Mouse (Mus musculus): ENCODE results near the gene Ankk1. TPM values are rescaled to one million over a fixed set of nuclear protein-coding genes. Genes with fewer than 3 reads are reported as not detected.

Gene Ankk1
- 0.06 and 0.07 TPM in 2 replicates for polyA plus RNA-seq (2012; rRNA removed)

DNA sequence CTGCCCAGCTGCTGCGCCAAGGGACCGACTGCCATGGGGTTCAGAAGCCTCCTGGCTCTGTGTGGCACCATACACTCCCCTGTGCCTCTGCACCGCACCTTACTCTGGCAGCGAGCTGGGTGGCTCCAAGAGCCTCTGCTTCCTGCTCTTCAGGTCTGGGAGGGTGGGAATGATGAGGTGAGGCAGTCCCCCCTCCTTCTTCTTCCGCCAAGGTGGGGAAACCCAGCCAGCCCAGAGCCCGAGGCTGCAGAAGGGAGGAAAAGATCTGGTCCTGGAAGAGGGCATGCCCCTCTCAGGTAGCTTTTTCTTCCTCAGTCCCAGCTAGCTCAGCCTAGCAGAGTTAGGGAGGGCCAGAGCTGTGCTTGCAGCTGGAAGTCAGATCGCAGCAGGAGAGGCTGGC is at the start of gene Ankk1:
TSS of gene Ankk1 (minus strand) at position 101 of the 400 bp plus-strand sequence.
- TF ChIP-seq CTCF (IDR thresholded peaks at IDR 0.05; ENCODE audit: borderline replicate concordance, extremely low read depth, insufficient read depth, insufficient read length) (no peak), POLR2A (IDR thresholded peaks at IDR 0.05; ENCODE audit: borderline replicate concordance, extremely low read depth, insufficient read depth, insufficient read length, poor library complexity, severe bottlenecking) (no peak)
- no peak for DNase-seq (ENCODE audit: low read depth)

DNA sequence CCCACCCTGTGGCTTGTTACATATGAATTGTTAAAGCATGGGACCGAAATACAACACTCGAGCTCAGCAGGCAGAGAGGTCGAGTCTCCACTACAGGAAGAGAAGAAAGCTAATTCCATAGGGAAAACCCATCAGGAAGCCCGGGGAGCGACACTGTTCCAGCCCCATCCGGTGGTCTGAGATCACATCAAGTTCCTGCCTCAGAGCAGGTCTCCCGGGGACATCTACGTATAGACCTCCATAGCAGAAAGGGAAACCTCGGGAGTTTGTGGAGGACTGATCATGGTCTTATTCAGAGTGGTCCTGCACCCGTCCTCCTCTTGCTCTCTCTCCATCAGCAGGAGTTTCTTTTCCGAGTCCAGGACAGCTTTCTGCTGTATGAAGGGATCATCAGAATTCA is 45.3 kb upstream of the Ankk1 start:
- TF ChIP-seq CTCF (IDR thresholded peaks at IDR 0.05; ENCODE audit: borderline replicate concordance, extremely low read depth, insufficient read depth, insufficient read length): no peak
- TF ChIP-seq POLR2A (IDR thresholded peaks at IDR 0.05; ENCODE audit: borderline replicate concordance, extremely low read depth, insufficient read depth, insufficient read length, poor library complexity, severe bottlenecking): no peak
- DNase-seq (ENCODE audit: low read depth): no peak

DNA sequence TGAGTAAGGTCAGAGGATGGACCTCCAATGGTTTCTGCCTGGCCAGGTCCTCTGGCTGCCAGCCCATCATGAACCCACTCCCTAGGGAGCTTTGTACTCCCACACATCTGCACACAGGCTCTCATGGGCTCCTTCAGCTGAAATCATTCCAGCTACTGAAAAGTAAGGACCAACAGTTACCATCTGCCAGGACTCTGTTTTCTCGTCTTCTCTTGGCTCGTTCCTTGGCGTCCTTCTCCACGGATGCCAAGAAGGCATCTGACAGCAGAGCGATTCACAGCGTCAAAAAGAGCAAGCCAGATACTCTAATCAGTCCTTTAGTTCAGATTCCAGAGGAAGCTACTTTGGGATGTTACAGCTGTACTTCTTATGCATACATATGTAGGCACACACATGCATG is 44.1 kb upstream of the Ankk1 start:
- TF ChIP-seq POLR2A (IDR thresholded peaks at IDR 0.05; ENCODE audit: borderline replicate concordance, extremely low read depth, insufficient read depth, insufficient read length, poor library complexity, severe bottlenecking) (no peak), CTCF (IDR thresholded peaks at IDR 0.05; ENCODE audit: borderline replicate concordance, extremely low read depth, insufficient read depth, insufficient read length) (no peak)
- peak; percentile 67 for DNase-seq (ENCODE audit: low read depth)

DNA sequence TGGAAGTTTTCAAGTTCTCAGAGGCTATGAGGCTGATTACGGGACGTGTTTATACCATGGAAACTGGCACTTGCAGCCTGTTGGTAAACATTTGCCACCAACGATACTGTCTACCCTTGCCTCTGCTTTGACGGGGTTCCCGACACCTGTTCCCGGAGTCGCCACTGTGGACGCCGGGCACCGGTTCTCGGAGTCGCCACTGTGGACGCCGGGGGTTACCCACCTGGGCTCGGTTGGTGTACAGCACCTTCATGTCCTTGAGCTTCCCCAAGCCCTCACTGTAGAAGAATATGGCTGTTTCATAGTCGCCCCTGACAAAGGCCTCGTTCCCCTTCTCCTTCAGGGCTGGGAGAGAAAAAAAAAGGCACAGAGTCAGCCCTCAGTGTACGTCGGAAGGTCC is 43.2 kb upstream of the Ankk1 start:
- TF ChIP-seq POLR2A (IDR thresholded peaks at IDR 0.05; ENCODE audit: borderline replicate concordance, extremely low read depth, insufficient read depth, insufficient read length, poor library complexity, severe bottlenecking) (no peak), CTCF (IDR thresholded peaks at IDR 0.05; ENCODE audit: borderline replicate concordance, extremely low read depth, insufficient read depth, insufficient read length) (no peak)
- DNase-seq (ENCODE audit: low read depth): no peak

DNA sequence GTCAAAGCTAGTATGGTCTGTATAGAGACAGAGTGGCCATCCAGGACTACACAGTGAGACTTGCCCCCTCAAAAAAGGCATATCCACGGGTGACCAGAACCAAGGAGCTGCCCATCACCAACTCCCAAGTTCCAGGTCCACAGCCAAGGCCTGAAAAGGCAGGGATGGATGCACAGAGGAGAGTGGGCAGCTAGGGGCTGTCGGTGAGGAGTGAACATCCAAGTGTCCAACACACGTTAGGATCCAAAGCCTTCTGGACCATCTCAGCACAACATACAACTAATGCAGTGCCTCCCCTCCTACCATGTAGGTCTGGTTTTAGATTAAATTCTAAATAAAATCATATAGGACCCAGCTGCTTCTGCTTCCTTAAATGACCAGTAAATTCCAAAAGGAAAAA is 29.3 kb upstream of the Ankk1 start:
- no peak for DNase-seq (ENCODE audit: low read depth)
- no peak for TF ChIP-seq CTCF (IDR thresholded peaks at IDR 0.05; ENCODE audit: borderline replicate concordance, extremely low read depth, insufficient read depth, insufficient read length)
- TF ChIP-seq POLR2A (IDR thresholded peaks at IDR 0.05; ENCODE audit: borderline replicate concordance, extremely low read depth, insufficient read depth, insufficient read length, poor library complexity, severe bottlenecking): no peak

DNA sequence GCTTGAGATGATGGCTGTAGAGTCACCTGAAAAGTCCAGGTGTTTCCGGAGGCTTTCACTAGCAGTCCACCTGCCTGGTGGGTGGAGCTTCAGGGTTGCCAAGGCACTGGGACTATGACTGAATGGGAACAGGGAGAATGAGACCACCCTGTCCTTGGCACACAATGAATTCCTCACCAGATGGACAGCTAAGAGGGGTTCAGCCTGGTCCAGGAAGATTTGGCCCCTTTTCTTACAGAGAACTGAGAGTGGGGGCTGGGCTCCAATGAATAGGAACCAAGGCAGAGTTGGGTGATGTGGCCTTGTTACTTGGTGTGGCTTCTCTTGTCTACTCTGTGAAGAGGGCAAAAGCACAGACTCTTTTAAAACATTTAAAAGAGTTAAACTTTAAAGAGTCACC is 25.6 kb upstream of the Ankk1 start:
- DNase-seq (ENCODE audit: low read depth): no peak
- no peak for TF ChIP-seq POLR2A (IDR thresholded peaks at IDR 0.05; ENCODE audit: borderline replicate concordance, extremely low read depth, insufficient read depth, insufficient read length, poor library complexity, severe bottlenecking)
- no peak for TF ChIP-seq CTCF (IDR thresholded peaks at IDR 0.05; ENCODE audit: borderline replicate concordance, extremely low read depth, insufficient read depth, insufficient read length)

DNA sequence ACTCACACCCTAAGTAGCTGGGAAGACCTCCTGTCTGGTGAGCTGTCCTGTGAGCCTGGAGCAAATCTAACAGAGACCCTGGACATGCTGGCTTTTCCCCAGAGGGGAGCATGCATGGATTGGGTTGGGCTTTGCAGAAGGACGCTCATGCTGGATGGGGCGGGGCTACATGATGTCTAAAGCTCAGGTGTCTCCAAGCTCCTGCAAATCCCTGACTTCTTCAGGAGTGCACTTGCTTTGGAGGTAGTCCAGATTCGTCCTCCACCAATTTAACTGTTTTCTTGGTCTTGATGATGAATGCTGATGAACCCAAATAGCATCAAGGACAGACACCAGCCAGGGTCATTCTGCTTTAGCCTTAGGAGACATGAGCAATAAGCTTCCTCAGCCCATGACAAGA is 23.7 kb upstream of the Ankk1 start:
- no peak for TF ChIP-seq CTCF (IDR thresholded peaks at IDR 0.05; ENCODE audit: borderline replicate concordance, extremely low read depth, insufficient read depth, insufficient read length)
- TF ChIP-seq POLR2A (IDR thresholded peaks at IDR 0.05; ENCODE audit: borderline replicate concordance, extremely low read depth, insufficient read depth, insufficient read length, poor library complexity, severe bottlenecking): no peak
- no peak for DNase-seq (ENCODE audit: low read depth)

DNA sequence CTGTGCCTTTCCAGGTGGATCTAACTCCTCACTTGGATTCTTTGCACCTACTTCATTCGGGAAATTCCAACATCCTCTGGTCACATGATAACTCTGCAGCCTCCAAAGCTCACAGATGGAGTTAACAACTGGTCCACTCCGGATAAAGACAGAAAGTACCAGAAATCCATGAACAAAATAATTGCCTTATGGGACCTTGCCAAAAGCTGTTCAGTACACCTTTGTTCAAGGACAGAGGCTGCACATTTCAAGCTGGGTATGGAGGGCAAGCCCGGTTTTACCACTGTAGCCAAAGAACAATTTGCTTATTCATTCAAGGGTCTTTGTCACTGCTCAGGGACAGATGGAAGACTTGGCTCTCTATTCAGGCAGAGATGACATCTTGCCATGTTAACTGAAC is 15.8 kb upstream of the Ankk1 start:
- TF ChIP-seq POLR2A (IDR thresholded peaks at IDR 0.05; ENCODE audit: borderline replicate concordance, extremely low read depth, insufficient read depth, insufficient read length, poor library complexity, severe bottlenecking) (no peak), CTCF (IDR thresholded peaks at IDR 0.05; ENCODE audit: borderline replicate concordance, extremely low read depth, insufficient read depth, insufficient read length) (no peak)
- DNase-seq (ENCODE audit: low read depth): peak; percentile 79

DNA sequence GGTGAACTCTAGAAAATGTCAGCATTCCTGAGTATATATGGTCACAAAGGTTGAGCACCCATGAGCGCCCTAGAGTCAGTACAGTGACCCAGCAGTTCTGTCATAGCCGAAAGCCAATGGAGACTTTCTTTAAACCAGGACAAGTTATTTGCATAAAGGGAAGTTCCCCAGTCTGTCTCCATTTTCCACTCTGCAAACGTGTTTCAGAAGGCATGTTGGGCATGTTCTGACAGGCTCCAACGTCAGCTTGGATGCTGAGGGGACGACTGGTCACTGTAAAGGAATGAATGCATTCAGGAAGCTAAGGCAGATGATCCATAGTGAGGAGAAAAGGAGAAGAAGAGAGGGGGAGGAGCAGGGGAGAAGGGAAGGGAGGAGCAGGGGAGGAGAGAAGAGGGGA is 657 bp upstream of the Ankk1 start:
- no peak for DNase-seq (ENCODE audit: low read depth)
- TF ChIP-seq CTCF (IDR thresholded peaks at IDR 0.05; ENCODE audit: borderline replicate concordance, extremely low read depth, insufficient read depth, insufficient read length) (no peak), POLR2A (IDR thresholded peaks at IDR 0.05; ENCODE audit: borderline replicate concordance, extremely low read depth, insufficient read depth, insufficient read length, poor library complexity, severe bottlenecking) (no peak)

DNA sequence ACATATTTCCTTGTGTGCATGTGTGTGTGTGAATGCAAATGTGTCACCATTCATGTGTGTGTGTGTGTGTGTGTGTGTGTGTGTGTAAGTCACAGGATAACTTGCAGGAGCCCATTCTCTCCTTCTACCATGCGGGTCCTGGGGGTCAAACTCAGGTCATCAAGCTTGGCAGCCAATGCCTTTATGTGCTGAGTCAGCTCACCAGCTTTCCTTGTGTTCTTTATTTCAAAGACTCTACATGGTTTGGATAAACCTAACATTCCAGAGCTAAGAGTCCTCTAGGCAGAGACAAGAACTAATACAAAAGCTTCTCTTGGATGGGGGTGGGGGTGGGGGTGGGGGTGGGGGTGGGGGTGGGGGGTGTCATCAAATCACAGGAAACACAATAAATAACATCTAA is 1.2 kb downstream of the Ankk1 start:
- no peak for TF ChIP-seq POLR2A (IDR thresholded peaks at IDR 0.05; ENCODE audit: borderline replicate concordance, extremely low read depth, insufficient read depth, insufficient read length, poor library complexity, severe bottlenecking)
- TF ChIP-seq CTCF (IDR thresholded peaks at IDR 0.05; ENCODE audit: borderline replicate concordance, extremely low read depth, insufficient read depth, insufficient read length): no peak
- no peak for DNase-seq (ENCODE audit: low read depth)

DNA sequence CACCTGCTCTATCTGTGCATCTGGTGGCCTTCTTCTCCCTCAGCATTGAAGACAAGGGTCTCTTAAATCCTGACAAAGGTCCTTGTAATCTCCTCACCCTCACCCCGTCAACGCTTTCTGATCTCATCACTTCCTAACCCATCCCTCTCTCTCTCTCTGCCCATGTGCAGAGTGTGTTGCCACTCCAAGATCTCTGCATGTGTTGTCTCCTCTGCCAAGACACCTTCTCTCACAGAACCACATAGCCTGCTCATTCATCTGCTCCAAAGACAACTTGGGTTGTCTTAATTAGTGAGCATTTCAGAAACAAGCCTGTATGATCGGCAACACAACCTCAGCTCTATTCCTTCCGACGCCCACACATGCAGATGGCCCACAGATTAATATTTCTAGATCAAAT is 3.0 kb downstream of the Ankk1 start:
- TF ChIP-seq CTCF (IDR thresholded peaks at IDR 0.05; ENCODE audit: borderline replicate concordance, extremely low read depth, insufficient read depth, insufficient read length) (no peak), POLR2A (IDR thresholded peaks at IDR 0.05; ENCODE audit: borderline replicate concordance, extremely low read depth, insufficient read depth, insufficient read length, poor library complexity, severe bottlenecking) (no peak)

DNA sequence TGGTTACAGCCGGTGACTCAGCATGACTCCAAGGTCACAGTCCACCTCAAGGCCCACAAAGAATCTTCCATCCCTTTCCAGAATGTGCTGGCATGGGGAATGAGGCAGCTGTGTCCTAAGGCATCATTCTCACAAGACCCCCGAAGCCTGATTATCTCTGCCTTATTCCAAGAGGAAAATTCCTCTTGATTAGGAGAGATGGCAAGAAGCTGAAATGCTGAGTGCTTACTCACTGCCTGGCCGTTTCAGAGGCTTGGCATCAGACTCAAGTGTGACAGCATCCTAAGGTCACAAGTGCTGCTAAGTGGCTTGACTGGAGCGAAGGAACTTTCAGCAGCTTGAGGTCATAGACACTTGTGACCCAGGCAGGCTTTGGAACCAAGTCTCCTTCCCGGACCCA is 16.2 kb downstream of the Ankk1 start:
- DNase-seq (ENCODE audit: low read depth): no peak
- TF ChIP-seq POLR2A (IDR thresholded peaks at IDR 0.05; ENCODE audit: borderline replicate concordance, extremely low read depth, insufficient read depth, insufficient read length, poor library complexity, severe bottlenecking): no peak
- no peak for TF ChIP-seq CTCF (IDR thresholded peaks at IDR 0.05; ENCODE audit: borderline replicate concordance, extremely low read depth, insufficient read depth, insufficient read length)

More for the DNA sequence above, 3.0 kb downstream of the Ankk1 start:
- no peak for DNase-seq (ENCODE audit: low read depth)

DNA sequence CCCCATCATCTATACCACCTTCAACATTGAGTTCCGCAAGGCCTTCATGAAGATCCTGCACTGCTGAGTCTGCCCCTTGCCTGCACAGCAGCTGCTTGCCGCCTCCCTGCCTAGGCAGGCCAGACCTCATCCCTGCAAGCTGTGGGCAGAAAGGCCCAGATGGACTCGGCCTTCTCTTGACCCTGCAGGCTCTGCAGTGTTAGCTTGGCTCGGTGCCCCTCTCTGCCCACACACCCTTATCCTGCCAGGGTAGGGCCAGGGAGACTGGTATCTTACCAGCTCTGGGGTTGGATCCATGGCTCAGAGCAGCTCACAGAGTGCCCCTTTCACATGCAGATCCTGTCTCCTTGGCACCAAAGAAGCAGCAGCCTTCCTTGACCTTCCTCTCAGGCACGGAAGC is 19.8 kb downstream of the Ankk1 start:
- no peak for DNase-seq (ENCODE audit: low read depth)
- TF ChIP-seq POLR2A (IDR thresholded peaks at IDR 0.05; ENCODE audit: borderline replicate concordance, extremely low read depth, insufficient read depth, insufficient read length, poor library complexity, severe bottlenecking): no peak
- TF ChIP-seq CTCF (IDR thresholded peaks at IDR 0.05; ENCODE audit: borderline replicate concordance, extremely low read depth, insufficient read depth, insufficient read length): no peak
